Mouse (Mus musculus): ENCODE measurements around the gene Snrnp35.
"Not testable (repeated sequence)": the region's sequence is repeated elsewhere in the genome, so short reads cannot be mapped to it uniquely, and the experiment has no call there.

The Snrnp35 gene

DNA sequence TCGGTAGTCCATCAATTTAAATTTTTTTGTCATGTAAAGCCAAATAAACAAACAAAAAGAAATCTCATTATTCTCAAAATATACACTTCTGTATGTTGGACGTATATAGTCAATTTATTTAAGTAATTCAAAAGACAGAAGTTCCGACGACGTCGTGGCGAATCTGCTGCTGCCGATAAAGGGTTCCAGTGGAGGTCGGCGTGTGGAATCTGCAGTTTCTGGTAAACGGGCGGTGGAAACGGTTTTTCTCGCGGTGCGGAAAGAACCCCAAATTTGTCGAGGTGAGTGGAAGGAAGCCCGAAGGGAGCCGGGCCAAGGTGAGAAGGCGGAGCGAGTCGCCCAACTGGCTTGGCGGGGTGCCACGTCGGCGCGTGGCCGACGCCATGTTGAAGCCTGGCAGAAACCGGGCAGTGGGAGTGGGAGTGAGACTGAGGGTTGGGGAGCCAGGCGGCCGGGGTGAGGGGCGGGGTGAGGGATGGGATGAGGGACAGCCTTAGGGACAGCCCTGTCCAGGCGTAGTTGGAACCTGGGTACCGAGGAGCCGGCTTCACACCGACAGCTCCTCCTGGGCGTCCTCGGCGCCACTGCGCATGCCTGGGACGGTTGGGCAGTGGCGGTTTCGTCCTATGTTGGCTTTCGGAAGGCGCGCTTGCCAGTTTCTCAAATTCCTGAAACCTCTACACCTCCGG, at the start of gene Snrnp35:
TSS of gene Snrnp35 (plus strand) at position 169 of the 689 bp plus-strand sequence.
- DNase-seq, result peak; percentile 89

DNA sequence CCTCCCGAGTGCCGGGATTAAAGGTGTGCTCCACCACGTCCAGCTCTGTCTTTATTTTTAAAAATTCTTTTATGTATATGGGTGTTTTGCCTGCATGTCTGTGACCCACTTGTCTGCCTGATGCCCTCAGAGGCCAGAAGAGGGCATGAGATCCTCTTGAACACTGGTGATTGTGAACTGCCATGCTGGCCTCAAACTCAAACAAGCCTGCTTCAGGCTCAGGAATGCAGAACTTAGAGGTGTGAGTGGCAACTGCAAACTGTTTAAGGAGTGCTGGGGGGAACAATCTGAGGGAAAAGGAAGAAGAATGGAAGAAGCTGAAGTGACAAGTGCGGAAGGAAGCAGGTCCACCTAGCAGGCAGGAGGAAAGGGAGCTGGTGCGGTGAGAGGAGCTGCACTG, 44.7 kb upstream of the Snrnp35 start:
- no peak for DNase-seq

DNA sequence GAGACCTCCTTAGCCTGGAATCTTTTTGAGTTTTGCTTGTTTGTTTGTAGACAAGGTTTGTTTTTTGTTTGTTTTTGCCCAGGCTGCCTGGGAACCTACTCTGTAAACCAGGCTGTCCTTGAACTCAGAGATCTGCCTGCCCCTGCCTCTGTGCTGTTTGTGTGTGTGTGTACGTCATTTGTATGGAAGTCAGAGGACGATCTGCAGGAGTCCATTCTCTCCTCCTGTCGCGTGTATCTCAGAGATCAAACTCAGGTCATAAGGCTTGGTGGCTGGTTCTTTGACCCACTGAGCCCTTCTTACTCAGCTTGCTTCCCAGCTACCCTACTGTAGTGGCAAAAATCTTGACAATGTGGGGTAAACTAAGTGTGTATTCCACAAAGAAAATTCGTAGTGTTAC, 44.2 kb upstream of the Snrnp35 start:
- DNase-seq, result no peak

DNA sequence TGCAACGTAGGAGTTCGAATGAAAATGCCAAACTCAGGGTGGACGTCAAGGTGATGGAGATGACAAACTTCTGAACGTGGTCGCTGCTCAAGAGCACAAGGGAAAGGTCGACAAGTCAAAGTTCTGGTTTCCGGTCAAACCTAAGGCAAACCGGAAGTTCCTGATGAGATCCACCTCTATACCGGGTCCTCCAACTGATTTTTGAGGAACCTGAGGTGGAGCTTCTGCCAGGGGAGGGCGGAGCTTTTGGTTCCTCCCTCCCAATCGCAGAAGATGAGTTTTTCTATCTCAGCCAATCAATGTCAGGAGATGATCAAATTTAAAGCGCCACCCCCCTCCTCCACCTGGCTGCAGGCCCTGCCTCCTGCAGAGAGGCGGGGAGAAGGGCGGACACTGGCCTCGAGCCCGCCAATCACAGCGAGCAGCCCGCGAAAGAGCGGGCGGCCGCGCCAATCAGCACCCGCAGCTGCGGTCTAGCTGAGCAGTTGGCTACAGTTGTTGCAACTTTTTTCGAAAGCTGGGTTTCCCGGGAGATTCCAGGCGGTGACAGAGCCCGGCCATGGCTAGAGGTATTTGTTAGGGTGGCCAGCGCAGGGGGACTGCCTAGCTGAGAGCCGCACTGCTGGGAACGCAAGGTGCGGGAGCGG, 43.4 kb upstream of the Snrnp35 start, which contains the start of gene Kmt5a:
TSS of gene Kmt5a (plus strand) at position 484 of the 647 bp plus-strand sequence.
- DNase-seq, result peak; percentile 95

DNA sequence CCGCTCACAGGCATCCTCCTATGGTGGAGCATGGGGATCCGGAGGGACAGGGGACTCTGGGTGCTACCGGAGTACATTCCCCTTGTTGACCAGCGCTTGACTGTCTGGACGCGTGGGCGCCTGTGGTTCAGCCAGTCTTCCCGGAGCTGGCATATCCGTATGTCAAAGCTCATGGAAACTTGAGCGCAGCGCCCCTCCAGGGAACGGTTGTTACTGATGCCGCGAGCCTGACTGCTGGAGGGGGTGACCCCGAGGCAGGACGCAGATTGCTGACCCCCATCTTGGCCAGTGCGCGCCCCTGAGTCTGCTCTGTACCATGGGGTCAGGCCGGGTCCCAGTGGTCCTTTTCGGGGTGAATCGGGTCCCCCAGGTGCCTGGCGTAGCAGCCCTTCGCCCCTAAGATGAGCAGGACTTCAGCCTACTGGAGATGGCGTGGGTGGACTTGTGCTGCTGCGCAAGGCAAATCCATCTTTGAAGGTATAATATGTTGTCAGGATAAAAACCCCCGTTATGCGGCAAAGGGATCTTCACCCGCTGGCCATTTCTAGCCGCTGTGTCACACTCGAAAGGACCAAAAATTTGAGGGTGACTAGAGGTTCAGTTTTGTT, 42.7 kb upstream of the Snrnp35 start:
- no peak for DNase-seq

GRCm38 (mm10) chr5:124442628-124443027, 40.3 kb upstream of the Snrnp35 start:
- no peak for DNase-seq

DNA sequence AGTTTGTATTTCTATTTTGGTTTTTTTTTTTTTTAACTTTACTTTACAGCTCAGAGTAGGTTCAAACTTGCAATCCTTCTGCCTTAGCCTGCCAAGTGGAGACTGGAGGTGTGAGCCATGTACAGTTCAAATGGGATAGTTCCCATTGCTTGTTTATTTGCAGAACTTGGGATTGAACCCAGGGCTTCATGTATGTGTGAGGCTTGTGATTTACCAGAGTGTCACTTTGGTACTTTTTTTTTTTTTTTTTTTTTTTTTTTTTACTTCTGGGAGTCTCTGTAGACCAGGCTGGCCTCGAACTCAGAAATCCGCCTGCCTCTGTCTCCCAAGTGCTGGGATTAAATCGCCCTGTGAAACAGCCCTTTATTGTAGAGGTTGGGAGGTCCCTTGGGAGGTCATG, 38.7 kb upstream of the Snrnp35 start:
- DNase-seq, result no peak

DNA sequence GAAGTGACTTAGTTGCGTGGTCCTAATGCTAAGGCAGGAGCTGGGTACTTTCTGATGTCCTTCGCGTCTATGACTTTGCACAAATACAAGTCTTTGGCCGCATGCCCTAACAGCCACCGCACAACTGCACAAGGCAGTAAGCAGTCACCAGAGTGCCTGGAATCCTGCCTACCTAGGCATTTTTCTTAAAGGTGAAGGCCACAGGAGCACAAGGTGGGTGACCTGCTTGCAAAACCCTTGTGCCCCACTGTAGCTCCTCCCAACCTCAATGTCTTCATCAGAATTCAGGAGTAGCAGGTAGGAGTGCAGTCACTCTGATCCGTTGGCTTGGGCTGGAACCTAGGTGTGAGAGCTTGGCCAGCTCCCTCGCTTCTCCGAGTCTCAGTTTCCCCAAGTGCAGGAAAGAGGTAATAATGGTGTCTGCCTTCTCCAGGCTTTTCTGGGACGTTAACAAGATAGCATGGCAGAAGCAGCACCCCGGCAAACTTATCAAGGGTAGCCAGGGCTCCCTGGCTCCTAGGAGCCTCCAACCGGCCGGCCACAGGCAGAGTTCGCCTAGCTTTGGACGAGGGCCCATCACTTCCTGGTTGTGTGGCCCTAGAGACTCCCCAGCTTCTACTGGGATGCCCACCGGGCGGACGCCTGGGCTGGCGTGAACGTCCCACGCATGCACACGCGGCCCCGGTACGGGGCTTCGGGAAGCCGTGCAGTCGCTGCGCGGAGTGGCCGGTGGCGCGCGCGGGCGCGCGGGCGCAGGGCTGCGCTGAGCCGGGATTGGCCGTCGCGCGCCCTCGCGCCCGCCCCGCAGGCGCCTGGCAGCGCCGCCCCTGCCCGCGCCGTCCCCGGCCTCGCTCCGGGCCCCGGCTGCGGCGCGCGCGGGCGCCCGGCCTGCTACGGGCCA, 38.0 kb upstream of the Snrnp35 start:
- peak; percentile 83 for DNase-seq

DNA sequence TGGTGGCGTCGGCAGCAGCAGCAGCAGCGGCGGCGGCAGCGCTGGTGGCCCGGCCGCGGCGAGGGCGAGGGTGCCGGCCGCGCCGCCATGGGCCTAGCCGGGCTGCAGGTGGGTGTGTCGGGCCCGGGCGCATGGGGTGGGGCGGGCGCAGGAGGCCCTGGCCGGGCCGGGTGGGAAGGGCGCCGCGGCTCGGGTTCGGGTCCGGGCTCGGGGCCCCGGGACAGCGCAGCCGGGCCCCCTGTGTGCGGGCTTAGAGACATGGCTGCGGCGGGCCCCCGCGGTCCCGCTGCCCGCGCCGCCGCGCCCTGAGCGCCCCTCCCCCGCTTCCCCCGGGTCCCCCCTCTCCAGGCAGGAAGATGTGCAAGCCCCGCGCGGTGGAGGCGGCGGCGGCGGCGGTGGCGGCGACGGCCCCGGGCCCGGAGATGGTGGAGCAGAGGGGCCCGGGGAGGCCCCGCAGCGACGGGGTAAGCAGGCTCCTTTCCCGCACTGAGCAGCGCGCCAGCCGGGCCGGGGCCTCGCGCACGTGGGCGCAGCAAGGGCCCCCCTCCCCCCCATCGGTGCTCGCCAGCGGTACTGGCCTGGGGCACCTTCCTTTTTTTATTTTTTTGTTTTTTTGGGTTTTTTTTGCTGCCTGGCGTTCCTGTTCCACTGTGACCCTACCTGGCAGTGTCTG, 37.2 kb upstream of the Snrnp35 start:
- DNase-seq, result no peak

GRCm38 (mm10) chr5:124446301-124446881, 36.5 kb upstream of the Snrnp35 start:
- DNase-seq, result no peak

- DNase-seq, result no peak
Observed at GRCm38 (mm10) chr5:124449494-124449893, 33.4 kb upstream of the Snrnp35 start.

GRCm38 (mm10) chr5:124450051-124450450, 32.9 kb upstream of the Snrnp35 start:
- DNase-seq, result no peak

DNA sequence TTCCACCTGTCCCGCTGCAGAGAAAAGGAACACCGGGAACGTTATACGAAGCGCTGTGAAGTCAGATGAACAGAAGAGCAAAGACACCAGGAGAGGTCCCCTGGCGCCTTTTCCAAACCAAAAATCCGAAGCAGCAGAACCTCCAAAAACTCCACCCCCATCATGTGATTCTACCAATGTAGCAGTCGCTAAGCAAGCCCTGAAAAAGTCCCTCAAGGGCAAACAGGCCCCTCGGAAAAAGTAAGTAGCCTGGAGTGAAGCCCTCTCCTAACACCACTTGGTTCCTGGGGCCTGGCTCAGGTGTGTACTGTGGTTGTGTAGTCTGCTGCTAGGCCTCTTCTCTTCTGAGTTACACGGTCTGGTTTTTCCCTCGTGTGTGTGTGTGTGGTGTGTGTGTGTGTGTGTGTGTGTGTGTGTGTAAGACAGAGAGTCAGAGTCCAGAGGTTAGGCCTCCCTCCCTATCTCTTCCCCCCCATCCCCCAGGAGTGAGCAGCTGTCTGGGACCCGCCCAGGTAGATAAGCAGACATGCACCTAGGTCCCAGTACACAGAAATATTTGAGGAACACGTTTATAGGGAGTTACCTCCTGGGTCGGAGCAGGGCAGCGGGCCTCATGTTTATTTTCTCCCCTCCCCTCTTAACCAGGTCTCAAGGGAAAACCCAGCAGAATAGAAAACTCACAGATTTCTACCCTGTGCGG, 32.1 kb upstream of the Snrnp35 start:
- DNase-seq, result no peak

- no peak for DNase-seq
Observed at GRCm38 (mm10) chr5:124452494-124453228, 30.3 kb upstream of the Snrnp35 start.

DNA sequence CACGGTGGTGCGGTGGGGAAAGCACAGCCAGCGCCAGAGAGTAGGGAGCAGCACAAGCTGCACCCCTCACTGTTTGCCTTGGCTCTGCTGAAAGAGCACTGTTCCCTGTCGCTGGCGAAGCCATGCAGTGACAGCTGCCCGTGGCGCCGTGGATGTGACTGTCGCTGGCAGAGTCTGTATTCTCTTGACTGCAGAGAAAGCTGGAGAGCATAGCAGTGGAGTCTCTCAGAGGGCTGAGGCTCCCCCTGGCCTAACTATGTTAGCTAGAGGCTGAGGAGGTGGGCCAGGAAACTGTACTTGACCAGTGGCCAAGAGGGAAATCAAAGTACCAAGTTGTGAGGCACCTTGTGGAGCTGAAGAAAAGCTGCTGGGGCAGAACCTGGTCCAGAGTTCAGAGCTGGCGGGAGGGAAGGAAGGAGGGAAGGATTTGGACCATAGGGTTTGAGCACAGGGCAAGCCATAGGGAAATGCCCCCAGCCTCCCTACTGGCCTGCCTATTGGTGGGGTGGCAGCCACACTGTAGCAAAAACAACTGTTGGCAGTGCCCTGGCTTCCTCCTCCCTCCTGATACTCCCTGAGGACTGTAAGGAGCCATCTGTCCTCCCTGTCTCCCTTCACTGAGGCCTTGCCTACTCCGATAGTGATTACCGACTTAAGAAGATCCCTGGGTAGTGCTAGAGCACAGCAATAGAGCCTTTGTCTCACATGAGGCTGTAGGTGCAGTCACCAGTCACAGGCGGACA, 29.4 kb upstream of the Snrnp35 start:
- DNase-seq, result peak; percentile 61

- DNase-seq, result no peak
Observed at GRCm38 (mm10) chr5:124454082-124454419, 28.9 kb upstream of the Snrnp35 start.

DNA sequence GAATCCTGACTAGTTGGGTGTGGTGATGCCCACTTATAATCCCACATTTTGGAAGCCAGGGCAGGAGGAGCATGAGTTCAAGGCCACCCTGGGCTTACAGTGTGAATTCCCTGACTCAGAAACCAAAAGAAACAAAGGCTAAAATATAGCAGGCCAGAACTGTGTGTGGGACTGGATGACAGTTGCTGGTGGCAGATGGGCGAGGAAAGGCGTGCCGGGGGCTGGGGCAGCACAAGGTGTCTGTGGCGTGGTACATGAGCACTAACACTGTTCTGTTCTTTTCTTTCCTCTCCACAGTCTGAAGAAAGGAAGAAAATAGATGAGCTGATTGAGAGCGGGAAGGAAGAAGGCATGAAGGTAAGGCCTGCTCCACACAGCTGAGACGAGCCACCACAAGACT, 26.2 kb upstream of the Snrnp35 start:
- peak; percentile 25 for DNase-seq

DNA sequence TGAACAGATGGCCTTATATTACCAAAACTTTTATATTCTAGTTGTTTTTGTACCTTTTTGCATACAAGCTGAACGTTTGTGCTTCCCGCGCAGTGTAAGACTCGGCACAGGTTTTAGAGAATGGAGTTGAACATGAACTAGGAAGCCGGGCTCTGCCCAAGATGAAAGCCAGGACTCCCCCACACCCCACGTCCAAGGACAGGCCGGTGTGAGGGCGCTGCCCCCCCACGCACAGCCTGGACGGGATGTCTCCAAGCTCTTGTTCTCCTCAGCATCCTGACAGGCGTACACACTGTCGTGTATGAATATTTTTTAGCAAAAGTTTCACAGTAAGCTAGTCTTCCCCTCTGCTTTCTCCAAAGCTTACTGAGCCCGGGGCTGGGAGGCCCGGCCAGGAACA, 22.0 kb upstream of the Snrnp35 start:
- DNase-seq, result not testable (repeated sequence)

GRCm38 (mm10) chr5:124462297-124463025, 20.5 kb upstream of the Snrnp35 start:
- no peak for DNase-seq
